In genomic region chr1:191202208-191202952, GRCm38 (mm10) we compare ENCODE assay signal across 20 mouse cellular contexts. TPM values are rescaled to one million over a fixed set of nuclear protein-coding genes. Genes with fewer than 3 reads are reported as not detected.
A peak's percentile ranks its signal among the peaks of the same experiment; 100 is the strongest.
DNase-seq lines count a peak whose midpoint lies in the region; TF ChIP-seq lines count a peak whose summit lies in the region.
"Had no signal": no experiment of that assay in that cellular context is flagged by ENCODE, and none has a peak within 500 bp of the region (broad histone marks: within the 10 kb centered on the region; RNA-seq: fewer than 3 reads in every experiment).

No protein-coding gene starts in this region.

- intact Hi-C loops in left cerebral cortex, adult 2 months (cut with DNase I): no loop called here
- intact Hi-C loops in left cerebral cortex, postnatal 36 days (cut with DNase I): no loop called here

- H3K27me3 ChIP-seq in cerebellum, adult 2 months (ENCODE audit: control insufficient read depth, insufficient read depth, low read length): no peaks in the 10 kb centered on the region
- H3K27me3 ChIP-seq: hindbrain, embryonic 13.5 days; neural tube, embryonic 15.5 days had no signal

- H3K4me1 ChIP-seq in cerebellum, adult 2 months (ENCODE audit: control insufficient read depth, insufficient read depth, low read length): no peaks in the 10 kb centered on the region
- H3K4me1 ChIP-seq: heart, embryonic 15.5 days; hindbrain, embryonic 13.5 days; neural tube, embryonic 15.5 days had no signal

- no peak for TF ChIP-seq POLR2A in cerebellum, adult 2 months (IDR thresholded peaks at IDR 0.05; ENCODE audit: borderline replicate concordance, insufficient read depth, low read length)

- H3K27ac ChIP-seq in cerebellum, adult 2 months (ENCODE audit: insufficient read depth, low read length): no peak overlapping the region
- H3K27ac ChIP-seq in left cerebral cortex, adult 2 months: no peak overlapping the region
- H3K27ac ChIP-seq: heart, embryonic 15.5 days; hindbrain, embryonic 13.5 days; liver, embryonic 13.5 days; neural tube, embryonic 15.5 days had no signal

- H3K4me3 ChIP-seq in cerebellum, adult 2 months (replicated peaks; ENCODE audit: insufficient read depth, low read depth, low read length): no peak overlapping the region
- no peak overlapping the region for H3K4me3 ChIP-seq in left cerebral cortex, adult 2 months
- H3K4me3 ChIP-seq: heart, embryonic 15.5 days; hindbrain, embryonic 13.5 days; liver, embryonic 13.5 days; neural tube, embryonic 15.5 days had no signal

- WGBS in cerebellum, adult 2 months: 87% methylated on average over 11 of the region's 11 CpGs

- 0 out of 2 replicates have a peak, but pooled peaks have one; percentile 1 for TF ChIP-seq CTCF in cerebellum, adult 2 months (IDR thresholded peaks at IDR 0.05; ENCODE audit: borderline replicate concordance, insufficient read depth, low read depth, low read length)
- TF ChIP-seq CTCF in left cerebral cortex, adult 2 months (IDR thresholded peaks at IDR 0.05): peak; percentile 25

- DNase-seq in cerebellum, adult 2 months: no peak
- no peak for DNase-seq in cerebellum, postnatal 14 days
- no peak for DNase-seq in left cerebral cortex, adult 2 months (ENCODE audit: extremely low spot score in 1 of 2, low spot score in 2 of 2)
- no peak for DNase-seq in left cerebral cortex, postnatal 36 days (ENCODE audit: low spot score in 2 of 2)
- DNase-seq in thymus, postnatal 4 days: peak; percentile 5
- no peak for DNase-seq in thymus, postnatal 25 days
- no peak for DNase-seq in frontal cortex, postnatal 25 days (ENCODE audit: low spot score in 2 of 2)
- no peak for DNase-seq in yolk sac, embryonic 10.5 days (ENCODE audit: low spot score)
- DNase-seq: cerebellum, adult 9-11 months; kidney, adult 11 months; liver, embryonic 13.5 days; retina, postnatal 1 day; thymus, adult 2 months had no signal

RNA-seq across cellular contexts. Expression of gene Atf3, which starts 15.5 kb away (rescaled TPM):
- polyA plus RNA-seq in cerebellum, adult 2 months (2012; rRNA removed): 1.00 and 1.1 TPM in 2 replicates
- 1 to 10 TPM in 1 of 2 experiments, under 1 TPM in 1; 0.48 to 2.4 TPM for total RNA-seq in left cerebral cortex, adult 2 months (2021)
- 1 to 10 TPM in 1 of 2 experiments, under 1 TPM in 1; 0.68 to 1.2 TPM for total RNA-seq in left cerebral cortex, postnatal 36 days (2021)

RNA-seq across cellular contexts. Expression of gene Fam71a, which starts 37.8 kb away (rescaled TPM):
- polyA plus RNA-seq in cerebellum, adult 2 months (2012; rRNA removed): not detected in 2 replicates
- total RNA-seq in left cerebral cortex, adult 2 months (2021): not detected
- total RNA-seq in left cerebral cortex, postnatal 36 days (2021): not detected
- total RNA-seq: adrenal gland, adult 18-20 months; gastrocnemius, postnatal 4 days; layer of hippocampus, adult 18-20 months; left cerebral cortex, postnatal 10 days had no signal
- polyA plus RNA-seq: heart, embryonic 15.5 days; hindbrain, embryonic 13.5 days; liver, embryonic 13.5 days; neural tube, embryonic 15.5 days; thymus, adult 2 months had no signal
